Mouse (Mus musculus): Measurements from ENCODE around the gene Lmf2. TPM values are rescaled to one million over a fixed set of nuclear protein-coding genes. Genes with fewer than 3 reads are reported as not detected.

Gene Lmf2
- polyA plus RNA-seq (2014; fragmentation: Nextera tagmentation; extraction: Ambion mirVana): 46.7 and 48.6 TPM in 2 replicates

DNA sequence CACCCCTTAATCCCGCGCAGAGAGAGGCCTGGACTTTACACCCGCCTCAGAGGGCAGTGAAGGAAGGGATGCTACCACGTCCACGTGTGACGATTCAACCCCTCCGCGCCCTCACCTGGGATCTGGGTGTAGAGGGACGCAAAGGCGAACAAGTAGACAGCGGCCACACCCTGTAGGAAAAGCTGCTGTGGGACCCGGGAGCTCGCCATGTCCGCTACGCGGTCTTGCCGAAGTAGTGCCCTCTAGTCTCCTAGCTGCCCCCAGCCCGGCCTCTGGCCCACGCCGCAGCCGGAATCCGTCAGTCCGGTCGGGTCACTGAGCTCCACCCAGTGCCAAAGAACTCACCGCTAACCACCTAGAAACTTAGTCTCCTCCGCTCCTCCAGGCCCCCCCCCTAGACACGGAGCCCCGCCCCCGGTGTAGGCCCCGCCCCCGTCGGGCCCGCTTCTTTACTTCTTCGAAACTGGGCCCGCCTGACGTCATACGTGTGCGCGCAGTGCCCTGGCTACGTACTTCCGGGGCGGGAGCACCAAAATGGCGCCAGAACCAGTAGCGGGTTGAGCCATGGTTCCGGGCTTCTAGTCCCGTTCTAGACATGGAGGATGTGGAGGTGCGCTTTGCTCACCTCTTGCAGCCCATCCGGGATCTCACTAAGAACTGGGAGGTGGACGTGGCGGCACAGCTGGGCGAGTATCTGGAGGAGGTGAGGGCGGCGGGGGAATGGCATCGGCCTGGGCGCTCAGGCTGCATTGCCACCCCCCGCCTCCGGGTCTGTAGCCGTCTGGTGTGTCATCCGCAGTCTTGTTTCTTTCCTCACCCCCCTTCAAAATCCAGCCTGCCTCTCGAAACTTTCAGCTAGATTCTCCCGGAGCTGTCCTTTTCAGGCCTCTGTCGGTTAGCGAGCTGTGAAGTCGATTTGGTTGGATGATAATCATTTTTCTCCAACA lies at the start of gene Lmf2, which contains the start of gene Ncaph2:
Gene Lmf2, minus strand, starts transcription at position 419 of the 947 bp plus-strand sequence.
Gene Ncaph2, plus strand, starts transcription at position 479 of the 947 bp plus-strand sequence.
- Histone ChIP-seq H3K9me3 (ENCODE audit: control insufficient read depth, low read length) (no peaks in the 10 kb centered on the region), H3K36me3 (ENCODE audit: control insufficient read depth, insufficient read depth, low read length) (peaks cover 43% of the 10 kb centered on the region), H3K4me3 (ENCODE audit: low read depth, low read length) (peak within 1 kb of the TSS; percentile 94), H3K27me3 (replicated peaks; ENCODE audit: control insufficient read depth, insufficient read depth, low read length) (no peaks in the 10 kb centered on the region), H3K27ac (ENCODE audit: low read depth) (peak within 1 kb of the TSS; percentile 90), H3K9ac (ENCODE audit: low read length) (peak within 1 kb of the TSS; percentile 88), H3K4me1 (replicated peaks; ENCODE audit: control insufficient read depth, insufficient read depth, low read length) (peaks cover 14% of the 10 kb centered on the region), H3K4me2 (ENCODE audit: low read length) (peak within 1 kb of the TSS; percentile 94)
- under 1% methylated on average over 63 of the region's 64 CpGs for WGBS
- peak; percentile 99 for DNase-seq (ENCODE audit: low spot score)
- ATAC-seq (replicated peaks; ENCODE audit: low FRiP score, low TSS enrichment, low read depth): peak; percentile 92

DNA sequence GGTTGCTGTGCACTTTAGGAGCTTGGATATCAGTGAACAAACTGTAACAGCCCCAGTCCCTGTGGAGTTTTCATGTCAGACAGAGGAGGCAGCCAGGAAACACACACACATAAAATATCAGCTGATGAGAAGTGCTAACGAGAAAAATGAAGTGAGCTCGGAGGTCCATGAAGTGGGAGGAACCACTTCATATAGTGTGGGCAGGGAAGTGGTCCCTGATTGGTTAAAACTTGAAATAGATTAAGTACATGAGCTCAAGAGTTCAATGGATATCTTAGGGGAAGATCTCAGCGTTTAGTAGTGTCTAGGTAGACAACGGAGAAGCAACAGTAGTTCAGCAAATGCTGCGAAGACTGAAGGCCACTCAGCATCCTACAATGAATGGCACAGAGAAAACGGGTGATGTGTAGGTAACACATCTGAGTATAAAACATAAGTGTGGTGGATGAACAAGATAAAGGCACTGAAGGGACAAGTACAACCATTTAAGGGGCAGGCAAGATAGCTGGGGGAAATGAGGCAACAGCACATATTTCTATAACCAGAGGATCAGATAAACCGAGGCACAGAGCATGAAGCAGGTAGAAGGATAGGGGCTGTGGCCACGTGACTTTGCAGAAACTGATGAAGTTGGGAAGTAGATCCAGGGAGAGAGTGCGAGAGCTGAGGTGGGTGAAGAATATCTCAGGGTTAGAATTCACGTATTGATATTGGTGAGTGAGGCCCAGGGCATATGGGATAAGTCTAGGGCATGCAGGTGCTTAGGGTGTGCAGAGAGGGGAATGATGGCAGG lies 49.6 kb upstream of the Lmf2 start:
- Histone ChIP-seq H3K27ac (ENCODE audit: low read depth) (no peak overlapping the region), H3K9ac (ENCODE audit: low read length) (no peak overlapping the region), H3K36me3 (ENCODE audit: control insufficient read depth, insufficient read depth, low read length) (no peaks in the 10 kb centered on the region), H3K4me1 (replicated peaks; ENCODE audit: control insufficient read depth, insufficient read depth, low read length) (no peaks in the 10 kb centered on the region), H3K4me2 (ENCODE audit: low read length) (no peak overlapping the region), H3K9me3 (ENCODE audit: control insufficient read depth, low read length) (peaks cover 4% of the 10 kb centered on the region; the same call in 1 of the 2 replicates), H3K27me3 (replicated peaks; ENCODE audit: control insufficient read depth, insufficient read depth, low read length) (no peaks in the 10 kb centered on the region), H3K4me3 (ENCODE audit: low read depth, low read length) (no peak overlapping the region)
- no peak for ATAC-seq (replicated peaks; ENCODE audit: low FRiP score, low TSS enrichment, low read depth)
- WGBS: 82% methylated on average over 10 of the region's 10 CpGs
- no peak for DNase-seq (ENCODE audit: low spot score)

DNA sequence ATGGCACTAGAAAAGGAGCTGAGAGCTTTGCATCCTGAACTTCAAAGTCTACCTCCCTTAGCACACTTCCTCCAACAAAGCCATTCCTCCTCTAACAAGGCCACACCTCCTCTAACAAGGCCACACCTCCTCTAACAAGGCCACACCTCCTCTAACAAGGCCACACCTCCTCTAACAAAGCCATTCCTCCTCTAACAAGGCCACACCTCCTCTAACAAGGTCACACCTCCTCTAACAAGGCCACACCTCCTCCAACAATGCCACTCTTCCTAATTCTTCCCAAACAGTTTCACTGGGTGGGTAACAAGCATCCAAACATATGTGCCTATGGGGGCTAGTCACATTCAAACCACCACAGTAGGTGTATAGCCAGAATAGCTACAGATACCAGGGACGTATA lies 47.0 kb upstream of the Lmf2 start:
- H3K27me3 ChIP-seq (replicated peaks; ENCODE audit: control insufficient read depth, insufficient read depth, low read length): no peaks in the 10 kb centered on the region
- no peaks in the 10 kb centered on the region for H3K36me3 ChIP-seq (ENCODE audit: control insufficient read depth, insufficient read depth, low read length)
- H3K4me1 ChIP-seq (replicated peaks; ENCODE audit: control insufficient read depth, insufficient read depth, low read length): no peaks in the 10 kb centered on the region
- DNase-seq (ENCODE audit: low spot score): no peak
- ATAC-seq (replicated peaks; ENCODE audit: low FRiP score, low TSS enrichment, low read depth): no peak
- no peak overlapping the region for H3K27ac ChIP-seq (ENCODE audit: low read depth)
- no peak overlapping the region for H3K4me2 ChIP-seq (ENCODE audit: low read length)
- no peak overlapping the region for H3K9ac ChIP-seq (ENCODE audit: low read length)
- peaks cover 4% of the 10 kb centered on the region; the same call in 1 of the 2 replicates for H3K9me3 ChIP-seq (ENCODE audit: control insufficient read depth, low read length)
- WGBS: 88% methylated on average over 1 of the region's 1 CpGs
- no peak overlapping the region for H3K4me3 ChIP-seq (ENCODE audit: low read depth, low read length)

DNA sequence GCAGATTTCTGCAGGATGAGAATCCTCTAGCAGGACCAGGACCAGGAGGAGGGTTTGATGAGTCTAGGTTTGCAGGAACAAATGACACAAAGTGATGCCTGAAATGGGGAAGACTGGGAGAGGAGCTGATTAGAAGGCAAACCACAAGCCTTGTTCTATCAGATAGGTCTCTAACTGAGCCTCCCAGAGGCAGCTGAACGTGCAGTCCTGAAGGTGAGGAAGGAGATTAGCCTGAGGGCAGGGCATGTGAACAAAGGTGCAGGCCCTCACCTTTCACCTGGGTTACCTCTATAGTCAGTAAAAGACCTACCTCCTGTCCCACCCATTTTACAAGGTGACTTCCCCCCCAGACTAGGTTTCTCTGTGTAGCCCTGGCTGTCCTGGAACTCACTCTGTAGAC lies 44.3 kb upstream of the Lmf2 start:
- Histone ChIP-seq H3K27me3 (replicated peaks; ENCODE audit: control insufficient read depth, insufficient read depth, low read length) (no peaks in the 10 kb centered on the region), H3K9ac (ENCODE audit: low read length) (no peak overlapping the region), H3K4me1 (replicated peaks; ENCODE audit: control insufficient read depth, insufficient read depth, low read length) (no peaks in the 10 kb centered on the region), H3K4me2 (ENCODE audit: low read length) (no peak overlapping the region), H3K4me3 (ENCODE audit: low read depth, low read length) (no peak overlapping the region), H3K36me3 (ENCODE audit: control insufficient read depth, insufficient read depth, low read length) (no peaks in the 10 kb centered on the region), H3K9me3 (ENCODE audit: control insufficient read depth, low read length) (no peaks in the 10 kb centered on the region), H3K27ac (ENCODE audit: low read depth) (no peak overlapping the region)
- DNase-seq (ENCODE audit: low spot score): no peak
- ATAC-seq (replicated peaks; ENCODE audit: low FRiP score, low TSS enrichment, low read depth): no peak
- WGBS: 59% methylated on average over 1 of the region's 1 CpGs

DNA sequence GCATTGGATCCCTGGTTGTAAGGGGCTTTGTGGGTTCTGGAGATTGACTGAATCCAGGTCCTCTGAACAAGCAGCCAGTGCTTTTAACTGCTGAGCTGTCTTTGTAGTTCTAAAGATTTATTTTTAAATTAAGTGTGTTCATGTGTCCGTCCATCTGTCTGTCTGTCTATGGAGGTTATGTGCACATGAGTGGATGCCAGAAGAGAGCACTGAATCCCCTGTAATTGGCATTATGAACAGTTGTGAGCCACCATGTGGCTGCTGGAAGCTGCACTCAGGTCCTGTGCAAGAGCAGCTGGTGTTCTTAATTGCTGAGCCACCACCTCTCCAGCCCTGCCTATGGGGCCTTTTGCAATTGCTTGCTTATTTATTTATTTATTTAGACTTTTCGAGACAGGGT lies 42.7 kb upstream of the Lmf2 start:
- Histone ChIP-seq H3K4me2 (ENCODE audit: low read length) (no peak overlapping the region), H3K4me3 (ENCODE audit: low read depth, low read length) (no peak overlapping the region), H3K36me3 (ENCODE audit: control insufficient read depth, insufficient read depth, low read length) (no peaks in the 10 kb centered on the region), H3K4me1 (replicated peaks; ENCODE audit: control insufficient read depth, insufficient read depth, low read length) (no peaks in the 10 kb centered on the region), H3K27ac (ENCODE audit: low read depth) (no peak overlapping the region), H3K9me3 (ENCODE audit: control insufficient read depth, low read length) (no peaks in the 10 kb centered on the region), H3K9ac (ENCODE audit: low read length) (no peak overlapping the region), H3K27me3 (replicated peaks; ENCODE audit: control insufficient read depth, insufficient read depth, low read length) (no peaks in the 10 kb centered on the region)
- no peak for ATAC-seq (replicated peaks; ENCODE audit: low FRiP score, low TSS enrichment, low read depth)
- DNase-seq (ENCODE audit: low spot score): no peak
- 92% methylated on average over 2 of the region's 2 CpGs for WGBS

DNA sequence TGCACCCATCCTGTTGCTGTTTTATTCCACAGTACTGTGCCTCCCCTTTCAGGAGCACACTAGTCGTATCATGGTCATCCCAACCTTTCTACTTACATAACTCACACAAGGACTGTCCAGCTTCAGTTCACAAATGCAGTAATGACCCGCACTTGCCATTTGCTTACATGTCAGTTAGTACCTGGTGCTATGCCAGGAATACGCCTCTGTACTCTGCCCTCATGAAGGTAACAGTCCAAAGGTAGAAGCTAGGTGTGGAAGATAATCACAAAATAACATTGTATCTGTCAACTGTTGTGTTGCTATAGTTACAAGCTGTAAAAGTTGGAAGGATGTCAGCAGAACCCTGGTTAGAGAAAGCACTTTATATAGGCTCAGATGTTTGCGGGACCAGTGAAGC lies 41.4 kb upstream of the Lmf2 start:
- Histone ChIP-seq H3K4me1 (replicated peaks; ENCODE audit: control insufficient read depth, insufficient read depth, low read length) (no peaks in the 10 kb centered on the region), H3K4me3 (ENCODE audit: low read depth, low read length) (no peak overlapping the region), H3K9ac (ENCODE audit: low read length) (no peak overlapping the region), H3K4me2 (ENCODE audit: low read length) (no peak overlapping the region), H3K36me3 (ENCODE audit: control insufficient read depth, insufficient read depth, low read length) (no peaks in the 10 kb centered on the region), H3K27me3 (replicated peaks; ENCODE audit: control insufficient read depth, insufficient read depth, low read length) (no peaks in the 10 kb centered on the region), H3K9me3 (ENCODE audit: control insufficient read depth, low read length) (no peaks in the 10 kb centered on the region), H3K27ac (ENCODE audit: low read depth) (no peak overlapping the region)
- DNase-seq (ENCODE audit: low spot score) (no peak), ATAC-seq (replicated peaks; ENCODE audit: low FRiP score, low TSS enrichment, low read depth) (0 out of 2 replicates have a peak, but pooled peaks have one; percentile 40)
- 84% methylated on average over 4 of the region's 4 CpGs for WGBS

DNA sequence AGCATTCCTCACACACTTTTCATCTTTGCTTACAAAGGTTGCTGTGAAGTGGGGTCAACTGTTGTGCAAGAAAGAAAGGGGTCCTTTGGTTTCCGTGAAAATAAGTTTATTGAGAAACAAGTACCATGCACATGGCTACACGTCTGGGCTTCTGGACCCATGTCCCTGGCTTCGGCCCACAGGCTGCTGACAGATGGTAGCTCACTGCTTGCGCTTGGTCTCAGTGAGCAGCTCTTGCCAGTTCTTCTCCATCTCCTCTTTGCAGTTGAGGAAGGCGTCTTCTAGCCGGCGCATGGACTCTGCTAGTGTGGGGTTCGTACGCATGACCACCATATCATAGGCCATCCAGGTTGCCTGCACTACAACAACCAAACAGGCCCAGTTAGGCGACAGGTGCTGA lies 34.6 kb upstream of the Lmf2 start:
- 93% methylated on average over 10 of the region's 10 CpGs for WGBS
- no peak for ATAC-seq (replicated peaks; ENCODE audit: low FRiP score, low TSS enrichment, low read depth)
- H3K4me1 ChIP-seq (replicated peaks; ENCODE audit: control insufficient read depth, insufficient read depth, low read length): no peaks in the 10 kb centered on the region

DNA sequence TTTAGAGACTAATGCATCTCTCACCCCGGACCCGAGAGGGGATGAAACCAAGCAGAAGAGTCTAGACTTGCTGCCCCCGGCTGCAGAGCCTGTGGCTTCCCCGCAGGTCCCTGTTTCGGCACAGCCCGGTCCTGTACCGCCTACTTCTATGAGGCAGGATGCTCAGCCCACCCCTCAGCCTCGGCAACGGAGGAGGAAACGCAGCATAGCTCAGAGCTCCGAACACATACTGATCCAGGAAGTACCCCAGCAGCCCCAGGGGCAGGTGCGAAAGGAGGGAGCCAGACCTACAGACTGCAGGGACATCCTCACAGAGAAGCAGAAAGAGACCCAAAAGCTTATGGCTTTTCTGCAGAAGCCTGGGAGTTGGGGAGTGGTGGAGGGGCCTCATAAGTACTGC lies 31.7 kb upstream of the Lmf2 start:
- no peak overlapping the region for H3K4me3 ChIP-seq (ENCODE audit: low read depth, low read length)
- H3K9me3 ChIP-seq (ENCODE audit: control insufficient read depth, low read length): no peaks in the 10 kb centered on the region
- no peak for ATAC-seq (replicated peaks; ENCODE audit: low FRiP score, low TSS enrichment, low read depth)
- no peak overlapping the region for H3K27ac ChIP-seq (ENCODE audit: low read depth)
- no peaks in the 10 kb centered on the region for H3K27me3 ChIP-seq (replicated peaks; ENCODE audit: control insufficient read depth, insufficient read depth, low read length)
- no peak overlapping the region for H3K4me2 ChIP-seq (ENCODE audit: low read length)
- H3K9ac ChIP-seq (ENCODE audit: low read length): no peak overlapping the region
- 38% methylated on average over 12 of the region's 12 CpGs for WGBS
- no peak for DNase-seq (ENCODE audit: low spot score)
- H3K4me1 ChIP-seq (replicated peaks; ENCODE audit: control insufficient read depth, insufficient read depth, low read length): no peaks in the 10 kb centered on the region
- H3K36me3 ChIP-seq (ENCODE audit: control insufficient read depth, insufficient read depth, low read length): no peaks in the 10 kb centered on the region

More for the DNA sequence above, 34.6 kb upstream of the Lmf2 start:
- DNase-seq (ENCODE audit: low spot score): no peak
- Histone ChIP-seq H3K36me3 (ENCODE audit: control insufficient read depth, insufficient read depth, low read length) (no peaks in the 10 kb centered on the region), H3K9ac (ENCODE audit: low read length) (no peak overlapping the region), H3K4me3 (ENCODE audit: low read depth, low read length) (no peak overlapping the region), H3K4me2 (ENCODE audit: low read length) (no peak overlapping the region), H3K27ac (ENCODE audit: low read depth) (no peak overlapping the region), H3K9me3 (ENCODE audit: control insufficient read depth, low read length) (no peaks in the 10 kb centered on the region), H3K27me3 (replicated peaks; ENCODE audit: control insufficient read depth, insufficient read depth, low read length) (no peaks in the 10 kb centered on the region)
